Mouse (Mus musculus): ENCODE measurements around the gene Mchr1. TPM values are rescaled to one million over a fixed set of nuclear protein-coding genes. Genes with fewer than 3 reads are reported as not detected.
A peak's percentile ranks its signal among the peaks of the same experiment; 100 is the strongest.

Mchr1 gene
- total RNA-seq (2021), result 1 to 10 TPM; 3.2 to 5.5 TPM
- long read RNA-seq, experiment 1, transcript Mchr1-201 (2 exons, 2,189 nt), result major isoform, 10 of 10 reads
- long read RNA-seq, experiment 1, partial matches to known transcripts, result 0 of 10 reads
- long read RNA-seq, experiment 1, other reads (novel, unspliced or antisense), result 0 of 10 reads
- long read RNA-seq, experiment 2, transcript Mchr1-201 (2 exons, 2,189 nt), result major isoform, 17 of 19 reads
- long read RNA-seq, experiment 2, partial matches to known transcripts, result 1 of 19 reads
- long read RNA-seq, experiment 2, other reads (novel, unspliced or antisense), result 1 of 19 reads

DNA sequence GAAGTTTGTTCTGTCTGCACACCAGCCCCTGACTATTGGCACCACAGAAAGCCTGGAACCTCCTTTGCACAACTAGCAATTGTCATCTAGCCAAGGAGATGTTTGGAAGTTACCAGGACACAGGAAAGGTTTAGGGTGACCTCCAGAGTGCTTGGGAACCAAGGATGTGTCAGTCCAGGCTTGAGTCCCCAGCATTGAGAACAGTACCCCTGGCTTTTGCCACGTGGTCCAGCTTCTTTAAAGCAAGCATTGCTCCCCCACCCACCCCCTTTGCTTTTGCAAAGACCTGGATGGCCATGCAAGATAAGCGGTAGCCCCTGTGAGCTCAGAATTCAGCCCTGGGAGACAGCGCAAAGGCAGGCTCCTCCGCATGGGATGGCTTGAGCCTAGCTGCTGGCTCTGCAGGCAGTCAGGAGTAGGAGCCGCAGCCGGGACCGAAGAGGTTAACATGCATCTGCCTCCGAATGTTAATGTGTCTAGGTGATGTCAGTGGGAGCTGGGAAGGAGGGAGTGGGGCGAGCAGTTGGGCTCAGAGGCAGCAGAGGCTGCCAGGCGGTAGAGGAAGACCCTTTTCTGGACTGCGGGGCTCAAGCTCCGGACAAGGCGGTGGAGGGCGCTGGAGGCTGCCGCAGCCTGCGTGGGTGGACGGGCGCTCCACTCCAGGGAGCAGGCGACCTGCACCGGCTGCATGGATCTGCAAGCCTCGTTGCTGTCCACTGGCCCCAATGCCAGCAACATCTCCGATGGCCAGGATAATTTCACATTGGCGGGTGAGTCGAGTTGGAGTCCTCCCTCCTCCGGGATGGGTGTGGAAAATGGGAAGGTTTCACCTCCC lies at the start of gene Mchr1:
Gene Mchr1 (plus strand): TSS at position 414 of the 835 bp plus-strand sequence.
- Histone ChIP-seq H3K4me3 (peak within 1 kb of the TSS; percentile 69), H3K27ac (peak within 1 kb of the TSS; percentile 65)
- TF ChIP-seq CTCF (IDR thresholded peaks at IDR 0.05), result peak; percentile 63
- peak; percentile 82 for DNase-seq
- intact Hi-C loops (cut with DNase I), result loop anchor here (5.0 kb wide), 2 partner anchors 37 to 117 kb away; no protein-coding TSS in a partner anchor

DNA sequence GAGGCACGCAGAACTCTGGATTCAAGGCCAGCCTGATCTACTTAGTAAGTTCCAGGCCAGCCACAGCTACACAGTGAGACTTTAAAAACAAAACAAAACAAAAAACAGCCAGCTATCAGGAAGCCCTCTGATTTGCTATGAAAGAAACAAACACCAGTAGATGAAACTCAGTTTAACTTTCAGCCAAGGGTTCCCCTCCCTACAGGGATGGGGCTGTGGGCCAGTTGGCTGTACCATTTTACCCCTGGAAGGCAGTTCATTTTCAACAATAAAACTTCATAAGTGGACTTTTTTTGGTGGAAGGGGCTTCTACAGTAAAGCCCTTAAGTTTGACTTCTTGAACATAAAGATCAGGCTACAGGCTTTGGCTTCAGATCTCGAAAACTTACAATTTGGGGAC lies 46.2 kb upstream of the Mchr1 start:
- TF ChIP-seq CTCF (IDR thresholded peaks at IDR 0.05), result no peak
- Histone ChIP-seq H3K4me3 (peak overlapping the region; percentile 92), H3K27ac (peak overlapping the region; percentile 64)
- DNase-seq, result peak; percentile 56
- intact Hi-C loops (cut with DNase I), result no loop called here

DNA sequence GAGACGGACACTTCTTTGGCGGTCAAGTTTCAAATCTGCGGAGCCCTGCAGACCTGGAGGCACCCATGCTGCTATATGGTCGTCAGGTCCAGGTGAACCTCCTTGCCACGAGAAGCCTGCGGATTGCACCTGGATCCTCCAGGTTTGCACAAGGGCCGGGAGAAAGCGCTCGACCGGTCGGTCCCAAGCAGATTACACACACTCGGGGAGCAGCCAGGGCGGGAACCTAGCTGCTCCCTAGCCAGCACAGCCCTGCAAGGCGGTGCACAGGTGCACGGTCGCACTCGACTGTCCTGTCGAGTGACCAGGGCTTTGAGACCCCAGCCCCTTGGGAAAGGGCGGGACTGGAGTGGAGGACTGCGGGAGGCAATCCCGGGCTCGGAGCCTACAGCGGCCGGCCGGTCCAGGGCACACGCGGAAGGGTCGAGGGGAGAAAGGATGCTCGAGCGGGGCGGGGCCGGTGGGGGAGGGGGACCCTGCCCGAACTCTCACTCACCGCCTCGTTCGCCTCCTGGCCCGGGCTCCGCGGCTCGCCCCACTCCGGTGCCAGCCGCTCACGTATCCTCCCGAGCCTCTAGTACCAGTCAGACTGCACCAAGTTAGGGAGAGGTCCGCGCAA lies 45.2 kb upstream of the Mchr1 start:
- H3K4me3 ChIP-seq, result peak overlapping the region; percentile 92
- intact Hi-C loops (cut with DNase I), result loop anchor here (10.0 kb wide), 1 partner anchor 475 kb away; the partner anchor contains the start of gene Tnrc6b
- peak overlapping the region; percentile 89 for H3K27ac ChIP-seq
- DNase-seq, result no peak
- no peak for TF ChIP-seq CTCF (IDR thresholded peaks at IDR 0.05)

DNA sequence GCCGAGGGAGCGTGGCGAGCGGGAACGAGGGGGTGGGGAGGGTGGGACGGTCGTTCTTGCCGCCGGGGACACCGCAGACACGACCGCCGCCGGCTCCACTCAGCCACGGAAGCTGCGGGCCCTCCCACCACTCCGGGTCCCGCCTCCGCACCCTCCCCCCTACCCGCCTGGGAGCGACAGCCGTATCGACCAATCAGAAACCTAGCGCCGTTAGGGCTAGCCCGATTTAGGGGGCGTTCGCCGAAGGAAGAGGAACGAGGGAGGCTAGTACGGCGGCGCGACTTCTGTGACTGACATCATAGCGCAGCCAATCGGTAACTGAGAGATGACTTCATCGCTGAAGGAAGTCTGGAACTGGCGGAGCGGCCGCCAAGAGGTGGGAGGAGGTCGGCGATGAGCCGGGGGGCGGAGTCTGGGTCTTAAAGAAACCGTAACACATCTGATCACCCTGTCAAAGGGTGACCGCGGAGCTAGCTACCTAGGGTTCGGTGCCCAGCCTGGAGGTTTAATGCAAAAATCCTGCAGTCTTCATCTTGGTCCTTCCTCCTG lies 44.6 kb upstream of the Mchr1 start, which contains the start of gene Mrtfa:
Gene Mrtfa (minus strand): TSS at position 128 of the 549 bp plus-strand sequence.
- no peak for TF ChIP-seq CTCF (IDR thresholded peaks at IDR 0.05)
- Histone ChIP-seq H3K27ac (peak within 1 kb of the TSS; percentile 95), H3K4me3 (peak within 1 kb of the TSS; percentile 92)
- intact Hi-C loops (cut with DNase I), result loop anchor here (10.0 kb wide), 1 partner anchor 476 kb away; the partner anchor contains the start of gene Tnrc6b
- DNase-seq, result peak; percentile 99

DNA sequence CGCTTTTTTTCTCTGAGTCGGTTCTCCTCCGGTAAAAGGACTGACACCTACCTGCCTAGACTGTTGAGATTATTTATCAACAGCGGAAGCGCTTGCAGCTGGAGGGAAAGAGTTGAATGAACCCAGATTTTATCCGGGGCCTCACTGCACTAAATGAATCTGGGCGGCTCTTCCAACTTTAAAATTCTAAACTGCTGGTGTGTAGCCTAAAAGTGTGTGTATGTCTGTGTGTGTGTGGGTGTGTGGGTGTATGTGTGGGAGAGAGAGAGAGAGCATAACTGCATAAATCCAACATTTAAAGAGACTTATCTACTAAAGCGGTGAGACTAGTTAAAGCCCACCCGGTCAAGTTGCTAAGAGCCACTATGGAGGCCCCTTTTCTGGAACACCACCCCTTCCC lies 44.0 kb upstream of the Mchr1 start:
- TF ChIP-seq CTCF (IDR thresholded peaks at IDR 0.05), result no peak
- intact Hi-C loops (cut with DNase I), result loop anchor here (10.0 kb wide), 1 partner anchor 477 kb away; the partner anchor contains the start of gene Tnrc6b
- peak overlapping the region; percentile 95 for H3K27ac ChIP-seq
- no peak for DNase-seq
- peak overlapping the region; percentile 92 for H3K4me3 ChIP-seq

DNA sequence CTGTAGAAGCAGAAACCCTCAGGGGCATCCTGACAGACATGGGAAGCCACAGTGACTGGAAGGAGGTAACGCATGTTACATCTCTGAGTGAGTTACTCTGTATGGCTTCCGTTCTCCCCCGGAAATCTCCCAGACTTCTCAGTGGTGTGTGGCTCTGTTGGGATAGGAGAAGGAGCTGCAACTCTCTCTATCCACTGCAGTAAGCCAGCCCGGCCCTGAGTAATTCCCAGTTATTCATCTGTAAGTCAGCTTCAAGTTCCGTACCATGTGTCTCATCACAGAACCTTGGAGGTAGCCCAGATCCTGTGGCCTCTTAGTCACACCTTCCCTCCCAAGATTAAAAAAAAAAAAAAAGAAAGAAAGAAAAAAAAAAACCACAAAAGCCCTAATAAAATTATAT lies 43.0 kb upstream of the Mchr1 start:
- no peak for TF ChIP-seq CTCF (IDR thresholded peaks at IDR 0.05)
- intact Hi-C loops (cut with DNase I), result loop anchor here (10.0 kb wide), 1 partner anchor 478 kb away; the partner anchor contains the start of gene Tnrc6b
- no peak overlapping the region for H3K27ac ChIP-seq

DNA sequence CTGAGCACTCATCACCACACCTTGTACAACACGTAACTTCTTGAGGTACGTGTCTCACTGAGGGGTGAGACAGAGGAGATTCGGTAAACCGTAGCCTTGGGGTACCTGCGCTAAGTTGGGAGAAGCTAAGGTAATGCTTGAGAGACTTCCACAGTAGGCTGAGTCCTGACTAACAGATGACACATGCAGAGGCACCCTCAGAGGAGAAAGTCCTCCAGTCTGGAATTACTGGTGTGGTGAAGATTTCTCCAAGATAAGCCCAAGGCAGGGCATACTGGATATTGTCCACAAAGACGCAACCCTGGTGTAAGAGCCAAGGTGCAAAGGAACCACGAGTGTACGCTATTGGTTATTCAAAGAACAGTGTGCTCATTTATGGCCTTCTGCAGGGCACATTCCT lies 42.4 kb upstream of the Mchr1 start:
- intact Hi-C loops (cut with DNase I), result loop anchor here (10.0 kb wide), 1 partner anchor 478 kb away; the partner anchor contains the start of gene Tnrc6b
- H3K27ac ChIP-seq, result no peak overlapping the region
- no peak for TF ChIP-seq CTCF (IDR thresholded peaks at IDR 0.05)
- no peak for DNase-seq
- no peak overlapping the region for H3K4me3 ChIP-seq

More for the DNA sequence above, 43.0 kb upstream of the Mchr1 start:
- no peak overlapping the region for H3K4me3 ChIP-seq
- DNase-seq, result no peak

DNA sequence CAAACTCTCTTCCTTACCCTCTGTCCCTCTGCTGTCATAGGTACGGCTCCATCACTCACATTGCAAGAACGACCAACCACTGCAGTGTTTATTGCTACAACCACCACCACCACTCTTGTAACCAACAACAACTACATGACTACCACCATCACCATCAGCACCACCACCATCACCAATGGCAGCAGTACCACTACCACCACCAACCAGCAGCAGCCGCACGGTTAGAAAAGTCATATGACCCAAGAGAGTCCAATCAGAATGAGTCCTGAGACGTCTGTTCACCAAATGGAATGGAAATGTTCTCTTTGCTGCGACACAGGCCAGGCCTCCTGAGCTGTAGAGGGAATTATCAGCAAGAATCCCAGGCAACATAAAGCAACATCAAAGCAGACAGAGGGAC lies 40.5 kb upstream of the Mchr1 start:
- H3K4me3 ChIP-seq, result no peak overlapping the region
- no peak for DNase-seq
- H3K27ac ChIP-seq, result no peak overlapping the region
- TF ChIP-seq CTCF (IDR thresholded peaks at IDR 0.05), result no peak
- intact Hi-C loops (cut with DNase I), result loop anchor here (10.0 kb wide), 1 partner anchor 480 kb away; the partner anchor contains the start of gene Tnrc6b

DNA sequence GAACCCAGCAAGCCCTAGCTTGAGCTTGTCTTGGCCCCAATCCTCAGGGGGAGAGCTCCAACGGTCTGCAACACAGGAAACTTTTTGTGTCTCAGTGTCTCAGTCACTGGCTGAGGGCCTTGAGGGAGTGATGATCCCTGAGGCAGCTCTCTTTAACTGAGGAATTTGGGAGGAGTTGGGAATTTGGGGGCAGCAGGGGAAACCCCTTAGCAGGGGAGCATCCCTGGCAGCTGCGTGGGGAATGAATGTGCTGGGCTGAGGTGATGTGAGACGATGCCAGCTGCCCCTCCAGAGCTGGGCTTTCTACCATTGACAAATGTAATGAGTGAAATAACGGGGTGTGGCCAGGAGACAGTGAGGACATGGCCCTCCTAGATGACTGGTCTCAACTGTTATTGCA lies 39.9 kb upstream of the Mchr1 start:
- intact Hi-C loops (cut with DNase I), result loop anchor here (10.0 kb wide), 1 partner anchor 481 kb away; the partner anchor contains the start of gene Tnrc6b
- no peak for DNase-seq
- no peak overlapping the region for H3K4me3 ChIP-seq
- TF ChIP-seq CTCF (IDR thresholded peaks at IDR 0.05), result no peak
- H3K27ac ChIP-seq, result no peak overlapping the region

DNA sequence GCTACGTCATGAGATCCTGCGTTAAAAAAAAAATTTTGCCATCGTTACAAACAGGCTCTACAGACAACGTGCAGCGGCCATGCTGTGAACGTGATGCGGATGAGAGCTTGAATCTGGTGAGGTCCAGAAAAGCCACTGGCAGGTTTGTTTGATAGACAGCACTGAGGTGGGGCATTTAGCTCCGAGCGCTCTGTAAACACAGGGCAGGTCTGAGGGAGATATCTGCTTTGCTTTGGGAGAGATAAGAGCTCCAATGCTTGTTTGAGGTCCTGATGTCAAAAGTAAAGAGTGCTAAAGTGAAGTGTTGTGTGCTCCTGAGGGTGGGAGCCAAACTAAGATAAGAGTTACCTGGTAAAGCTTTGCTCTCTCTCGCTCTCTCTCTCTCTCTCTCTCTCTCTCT lies 38.1 kb upstream of the Mchr1 start:
- H3K27ac ChIP-seq, result no peak overlapping the region
- no peak for TF ChIP-seq CTCF (IDR thresholded peaks at IDR 0.05)
- DNase-seq, result no peak
- intact Hi-C loops (cut with DNase I), result loop anchor here (10.0 kb wide), 1 partner anchor 482 kb away; the partner anchor contains the start of gene Tnrc6b
- no peak overlapping the region for H3K4me3 ChIP-seq

DNA sequence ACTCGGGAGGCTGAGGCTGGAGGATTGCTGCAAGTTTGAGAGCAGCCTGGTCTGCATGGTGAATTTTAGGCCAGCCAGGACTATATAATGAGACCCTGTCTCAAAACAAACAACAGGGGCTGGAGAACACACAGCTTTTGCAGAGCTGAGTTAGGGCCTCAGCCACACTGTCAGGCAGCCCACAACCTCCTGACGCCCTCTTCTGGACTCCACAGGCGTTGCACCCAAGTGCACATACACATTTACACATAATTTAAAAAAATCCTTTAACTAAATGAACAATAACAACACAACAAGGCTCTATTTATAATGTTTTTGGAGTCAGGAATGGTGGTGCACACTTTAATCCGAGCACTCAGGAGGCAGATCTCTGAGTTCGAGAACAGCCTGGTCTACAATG lies 36.9 kb upstream of the Mchr1 start:
- H3K4me3 ChIP-seq, result no peak overlapping the region
- intact Hi-C loops (cut with DNase I), result loop anchor here (10.0 kb wide), 1 partner anchor 484 kb away; the partner anchor contains the start of gene Tnrc6b
- no peak overlapping the region for H3K27ac ChIP-seq
- peak; percentile 32; the same call in 1 of the 2 replicates for TF ChIP-seq CTCF (IDR thresholded peaks at IDR 0.05)
- no peak for DNase-seq
